Mouse (Mus musculus) kidney, embryonic 16.5 days (tissue): Measurements from ENCODE around the gene Calcoco1. TPM values are rescaled to one million over a fixed set of nuclear protein-coding genes. Genes with fewer than 3 reads are reported as not detected.
A peak's percentile ranks its signal among the peaks of the same experiment; 100 is the strongest.

Experiments used
- ATAC-seq: fragments of 200-750 bp; cut with Nextera tagmentation; 2 replicates; pipeline ENCODE4 v1.8.0; 2017; ENCODE audit warnings: moderate TSS enrichment; ENCODE audit not compliant: low FRiP score, low TSS enrichment
- H3K27ac ChIP-seq: fragments of 300-500 bp; sonication (generic); 2 replicates; pipeline ENCODE4 v1.5.1; 2014; ENCODE audit warnings: low read length
- H3K27me3 ChIP-seq: fragments of 300-500 bp; sonication (generic); 2 replicates; pipeline ENCODE4 v1.6.1; 2014; ENCODE audit warnings: low read length, control low read depth, mixed read lengths; ENCODE audit not compliant: insufficient read depth
- H3K36me3 ChIP-seq: fragments of 300-500 bp; sonication (generic); 2 replicates; pipeline ENCODE4 v1.6.1; 2014; ENCODE audit warnings: low read length, control low read depth, mixed read lengths; ENCODE audit not compliant: insufficient read depth
- H3K4me1 ChIP-seq: fragments of 300-500 bp; sonication (generic); 2 replicates; pipeline ENCODE4 v1.6.1; 2014; ENCODE audit warnings: low read length, control low read depth, mixed read lengths; ENCODE audit not compliant: insufficient read depth
- H3K4me2 ChIP-seq: fragments of 300-500 bp; sonication (generic); replicated peaks from 2 replicates; pipeline ENCODE4 v1.6.1; 2014; ENCODE audit warnings: low read depth, low read length
- H3K4me3 ChIP-seq: fragments of 300-500 bp; sonication (generic); 2 replicates; pipeline ENCODE4 v1.5.1; 2014; ENCODE audit warnings: mild to moderate bottlenecking, low read length
- H3K9ac ChIP-seq: fragments of 300-500 bp; sonication (generic); replicated peaks from 2 replicates; pipeline ENCODE4 v1.6.1; 2014; ENCODE audit warnings: low read length
- H3K9me3 ChIP-seq: fragments of 300-500 bp; sonication (generic); 2 replicates; pipeline ENCODE4 v1.6.1; 2016; ENCODE audit warnings: low read length, control low read depth
- WGBS: fragments of 180-500 bp; shearing (Covaris S2); extraction: QIAGEN DNeasy Blood & Tissue Kit; methylation state at CpG from one replicate; pipeline ENCODE4 v1.1.7; 2014; 5-methylcytosine and 5-hydroxymethylcytosine counted together
- polyA plus RNA-seq: library from polyadenylated mRNA; unstranded; fragments of >200 nt; fragmentation: Nextera tagmentation; extraction: Ambion mirVana; gene quantifications from 2 replicates; pipeline ENCODE4 v1.2.1, GENCODE M21; 2015

Calcoco1 gene
- polyA plus RNA-seq, 1 experiment from 2014 or later = 60.4 TPM

DNA sequence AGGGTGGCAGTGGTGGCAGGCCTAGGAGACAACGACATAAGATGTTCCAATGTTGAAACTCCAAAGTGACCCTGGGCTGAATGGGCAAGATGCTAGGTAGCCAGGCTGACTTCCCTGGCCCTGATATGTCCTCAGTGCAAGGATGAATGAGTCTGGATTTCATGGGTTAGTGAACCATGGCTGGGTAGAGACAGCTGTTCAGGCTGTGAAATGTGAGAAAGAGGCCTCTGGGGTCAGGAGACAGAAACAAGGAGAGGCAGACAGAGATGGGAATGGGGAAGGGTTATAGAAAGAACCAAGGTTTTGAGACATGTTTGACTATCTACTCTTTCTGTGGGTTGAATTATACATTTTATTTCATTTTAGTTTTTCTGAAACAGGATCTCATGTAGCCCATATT lies 27.1 kb upstream of the Calcoco1 start:
- H3K27me3 ChIP-seq = peaks cover 49% of the 10 kb centered on the region
- 48% methylated on average over 1 of the region's 1 CpGs for WGBS
- H3K9me3 ChIP-seq = no peaks in the 10 kb centered on the region

GRCm38 (mm10) chr15:102747853-102748252 lies 25.9 kb upstream of the Calcoco1 start:
- no peaks in the 10 kb centered on the region for H3K36me3 ChIP-seq
- H3K27me3 ChIP-seq = peaks cover 61% of the 10 kb centered on the region
- H3K9ac ChIP-seq = peak overlapping the region; percentile 65; the same call in 1 of the 2 replicates
- H3K4me2 ChIP-seq = peak overlapping the region; percentile 92
- 30% methylated on average over 8 of the region's 8 CpGs for WGBS
- no peak for ATAC-seq
- H3K4me1 ChIP-seq = peaks cover 26% of the 10 kb centered on the region; the same call in 1 of the 2 replicates
- H3K9me3 ChIP-seq = no peaks in the 10 kb centered on the region
- H3K4me3 ChIP-seq = no peak overlapping the region
- no peak overlapping the region for H3K27ac ChIP-seq

More for the DNA sequence above, 27.1 kb upstream of the Calcoco1 start:
- no peak overlapping the region for H3K4me3 ChIP-seq
- no peak overlapping the region for H3K27ac ChIP-seq
- peaks cover 23% of the 10 kb centered on the region; the same call in 1 of the 2 replicates for H3K4me1 ChIP-seq
- ATAC-seq = peak; percentile 25; the same call in 1 of the 2 replicates
- H3K36me3 ChIP-seq = no peaks in the 10 kb centered on the region
- H3K4me2 ChIP-seq = no peak overlapping the region
- no peak overlapping the region for H3K9ac ChIP-seq

DNA sequence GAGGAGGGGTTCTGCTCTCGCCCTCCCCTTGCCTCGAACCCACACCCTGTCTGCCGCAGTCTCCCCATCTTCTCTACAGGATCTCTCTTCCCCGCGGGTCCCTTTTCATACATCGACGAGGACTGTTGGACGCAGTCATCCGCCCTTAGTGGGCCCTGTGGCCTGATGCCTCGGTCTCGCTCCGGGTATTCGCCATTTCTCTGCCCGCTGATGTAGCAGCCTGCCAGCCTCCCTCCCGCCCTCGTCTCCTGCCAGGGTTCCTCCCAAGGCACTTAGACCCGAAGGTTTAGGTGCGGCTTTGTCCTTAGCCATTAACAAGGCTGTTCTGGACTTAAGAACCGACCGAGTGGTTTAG lies 25.3 kb upstream of the Calcoco1 start:
- peaks cover 26% of the 10 kb centered on the region; the same call in 1 of the 2 replicates for H3K4me1 ChIP-seq
- H3K9me3 ChIP-seq = no peaks in the 10 kb centered on the region
- H3K9ac ChIP-seq = peak overlapping the region; percentile 65
- peak overlapping the region; percentile 92 for H3K4me2 ChIP-seq
- ATAC-seq = no peak; the same call in 1 of the 2 replicates
- no peaks in the 10 kb centered on the region for H3K36me3 ChIP-seq
- H3K27ac ChIP-seq = peak overlapping the region; percentile 40
- H3K4me3 ChIP-seq = peak overlapping the region; percentile 51
- WGBS = 2% methylated on average over 20 of the region's 20 CpGs
- peaks cover 62% of the 10 kb centered on the region for H3K27me3 ChIP-seq

GRCm38 (mm10) chr15:102746488-102747285 lies 24.7 kb upstream of the Calcoco1 start:
- H3K27me3 ChIP-seq = peaks cover 62% of the 10 kb centered on the region
- H3K9me3 ChIP-seq = no peaks in the 10 kb centered on the region
- peak overlapping the region; percentile 51 for H3K4me3 ChIP-seq
- ATAC-seq = peak; percentile 63
- peak overlapping the region; percentile 65 for H3K9ac ChIP-seq
- peak overlapping the region; percentile 92 for H3K4me2 ChIP-seq
- WGBS = under 1% methylated on average over 73 of the region's 75 CpGs
- H3K36me3 ChIP-seq = no peaks in the 10 kb centered on the region
- peaks cover 26% of the 10 kb centered on the region; the same call in 1 of the 2 replicates for H3K4me1 ChIP-seq
- H3K27ac ChIP-seq = peak overlapping the region; percentile 40

DNA sequence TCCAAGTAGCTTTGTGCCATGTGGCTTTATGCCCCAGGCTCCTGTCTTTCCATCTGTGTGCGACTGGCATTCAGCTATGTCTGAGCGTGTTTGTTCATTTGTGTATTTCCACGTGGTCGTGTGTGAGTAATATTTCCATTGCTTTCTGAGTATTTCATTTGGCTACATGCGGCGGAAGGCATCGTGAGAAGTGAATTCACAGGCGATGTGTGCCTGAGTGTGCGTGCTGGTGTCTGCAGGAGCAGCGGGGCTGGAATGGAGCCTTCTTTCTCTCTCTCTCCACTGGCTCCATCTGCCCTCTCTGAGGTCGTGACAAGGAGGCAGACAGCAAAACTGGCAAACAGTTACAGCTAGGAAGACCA lies 24.1 kb upstream of the Calcoco1 start:
- H3K4me3 ChIP-seq = peak overlapping the region; percentile 51
- no peaks in the 10 kb centered on the region for H3K36me3 ChIP-seq
- H3K27ac ChIP-seq = no peak overlapping the region
- peak overlapping the region; percentile 65; the same call in 1 of the 2 replicates for H3K9ac ChIP-seq
- H3K4me1 ChIP-seq = peaks cover 26% of the 10 kb centered on the region; the same call in 1 of the 2 replicates
- H3K27me3 ChIP-seq = peaks cover 66% of the 10 kb centered on the region
- 0 out of 2 replicates have a peak, but pooled peaks have one; percentile 4 for ATAC-seq
- no peaks in the 10 kb centered on the region for H3K9me3 ChIP-seq
- WGBS = 15% methylated on average over 11 of the region's 11 CpGs
- H3K4me2 ChIP-seq = peak overlapping the region; percentile 92

DNA sequence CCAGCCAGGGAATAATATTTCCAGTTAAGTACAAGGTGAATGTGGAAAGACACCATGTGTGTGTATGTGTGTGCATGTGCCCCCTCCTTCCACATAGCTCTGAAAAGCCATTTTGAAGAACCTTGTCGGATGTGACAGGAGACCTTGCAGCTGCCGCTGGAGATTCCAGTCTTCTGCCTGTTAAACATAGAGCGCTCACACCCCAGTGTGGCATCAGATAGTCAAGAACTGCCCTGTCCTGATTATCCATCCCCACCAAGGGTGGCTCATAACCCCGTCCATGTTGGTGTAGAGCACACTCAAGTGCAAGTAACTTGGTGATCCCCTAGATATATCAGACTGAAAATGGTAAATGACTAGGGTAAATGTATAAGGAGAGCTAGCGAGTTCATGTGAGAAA lies 23.4 kb upstream of the Calcoco1 start:
- ATAC-seq = no peak
- no peaks in the 10 kb centered on the region for H3K36me3 ChIP-seq
- H3K4me2 ChIP-seq = no peak overlapping the region
- H3K9ac ChIP-seq = no peak overlapping the region
- 38% methylated on average over 5 of the region's 5 CpGs for WGBS
- no peaks in the 10 kb centered on the region for H3K9me3 ChIP-seq
- H3K27ac ChIP-seq = no peak overlapping the region
- no peak overlapping the region for H3K4me3 ChIP-seq
- H3K27me3 ChIP-seq = peaks cover 70% of the 10 kb centered on the region
- peaks cover 24% of the 10 kb centered on the region; the same call in 1 of the 2 replicates for H3K4me1 ChIP-seq

DNA sequence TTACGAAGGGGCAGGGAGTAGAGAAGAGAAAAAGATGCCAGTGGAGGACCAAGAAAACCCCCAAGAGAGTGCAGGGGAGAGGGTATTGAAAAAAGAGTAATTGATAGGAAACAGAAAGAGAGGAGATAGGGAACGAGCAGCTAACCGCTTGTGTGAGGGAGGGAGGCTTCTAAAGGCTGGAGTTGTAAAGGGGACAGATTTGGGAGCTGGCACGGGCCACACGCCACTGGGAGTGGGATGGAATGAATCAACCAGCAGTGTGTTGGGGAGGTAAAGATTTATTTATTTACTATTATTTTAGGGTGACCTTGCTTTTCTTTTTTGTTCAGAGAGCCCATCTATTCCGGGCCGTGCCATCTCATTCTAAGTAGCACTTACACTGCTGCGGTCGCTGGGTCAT lies 22.9 kb upstream of the Calcoco1 start:
- no peak for ATAC-seq
- Histone ChIP-seq H3K4me2 (no peak overlapping the region), H3K4me3 (no peak overlapping the region), H3K27me3 (peaks cover 68% of the 10 kb centered on the region), H3K9me3 (no peaks in the 10 kb centered on the region), H3K36me3 (no peaks in the 10 kb centered on the region), H3K27ac (no peak overlapping the region), H3K4me1 (peaks cover 20% of the 10 kb centered on the region), H3K9ac (no peak overlapping the region)
- 22% methylated on average over 9 of the region's 9 CpGs for WGBS

DNA sequence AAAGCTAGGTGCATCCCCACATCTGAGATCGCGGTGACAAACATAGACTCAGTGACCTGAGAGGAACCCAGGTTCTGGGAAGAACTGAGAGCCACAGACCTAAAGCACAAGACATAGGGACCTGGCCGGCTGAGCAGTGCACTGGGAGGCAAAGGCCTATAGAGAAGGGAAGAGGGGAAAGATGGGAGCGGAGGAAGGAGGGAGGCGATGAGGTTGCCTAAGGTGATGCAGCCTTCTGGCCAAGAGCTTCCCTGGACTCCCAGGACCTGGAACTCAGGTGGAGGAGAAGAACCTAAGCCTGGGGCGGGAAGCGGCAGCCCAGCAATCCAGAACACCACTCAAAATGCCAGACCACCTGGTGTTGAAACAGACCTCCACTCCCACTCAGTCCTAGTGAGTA lies 22.4 kb upstream of the Calcoco1 start:
- no peak for ATAC-seq
- H3K9ac ChIP-seq = no peak overlapping the region
- H3K4me3 ChIP-seq = no peak overlapping the region
- H3K27me3 ChIP-seq = peaks cover 68% of the 10 kb centered on the region
- H3K4me2 ChIP-seq = no peak overlapping the region
- H3K4me1 ChIP-seq = peaks cover 20% of the 10 kb centered on the region
- 29% methylated on average over 7 of the region's 7 CpGs for WGBS
- H3K9me3 ChIP-seq = no peaks in the 10 kb centered on the region
- H3K36me3 ChIP-seq = no peaks in the 10 kb centered on the region
- no peak overlapping the region for H3K27ac ChIP-seq

GRCm38 (mm10) chr15:102743996-102744395 lies 22.0 kb upstream of the Calcoco1 start:
- 6% methylated on average over 14 of the region's 14 CpGs for WGBS
- H3K27me3 ChIP-seq = peaks cover 66% of the 10 kb centered on the region
- no peak overlapping the region for H3K9ac ChIP-seq
- H3K4me1 ChIP-seq = peaks cover 20% of the 10 kb centered on the region
- ATAC-seq = no peak
- H3K9me3 ChIP-seq = no peaks in the 10 kb centered on the region
- H3K36me3 ChIP-seq = no peaks in the 10 kb centered on the region
- no peak overlapping the region for H3K27ac ChIP-seq
- H3K4me3 ChIP-seq = no peak overlapping the region
- H3K4me2 ChIP-seq = no peak overlapping the region

- Histone ChIP-seq H3K27ac (no peak overlapping the region), H3K27me3 (peaks cover 58% of the 10 kb centered on the region), H3K9ac (no peak overlapping the region), H3K9me3 (no peaks in the 10 kb centered on the region), H3K36me3 (no peaks in the 10 kb centered on the region), H3K4me3 (no peak overlapping the region), H3K4me1 (peaks cover 20% of the 10 kb centered on the region), H3K4me2 (no peak overlapping the region)
- WGBS = 23% methylated on average over 8 of the region's 8 CpGs
- ATAC-seq = no peak
Measured at GRCm38 (mm10) chr15:102743196-102743595, 21.2 kb upstream of the Calcoco1 start.
